Mouse (Mus musculus) thymus, postnatal 36 days (tissue): ENCODE data around the gene Tead3.
A peak's percentile ranks its signal among the peaks of the same experiment; 100 is the strongest.
"Not testable (repeated sequence)": the region's sequence is repeated elsewhere in the genome, so short reads cannot be mapped to it uniquely, and the experiment has no call there.

ENCODE experiments used
- DNase-seq, 2 experiments: peaks; one replicate each; pipeline ENCODE4 v3.0.0; 2022; ENCODE audit warnings: mixed read lengths in 2 of 2

The Tead3 gene

DNA sequence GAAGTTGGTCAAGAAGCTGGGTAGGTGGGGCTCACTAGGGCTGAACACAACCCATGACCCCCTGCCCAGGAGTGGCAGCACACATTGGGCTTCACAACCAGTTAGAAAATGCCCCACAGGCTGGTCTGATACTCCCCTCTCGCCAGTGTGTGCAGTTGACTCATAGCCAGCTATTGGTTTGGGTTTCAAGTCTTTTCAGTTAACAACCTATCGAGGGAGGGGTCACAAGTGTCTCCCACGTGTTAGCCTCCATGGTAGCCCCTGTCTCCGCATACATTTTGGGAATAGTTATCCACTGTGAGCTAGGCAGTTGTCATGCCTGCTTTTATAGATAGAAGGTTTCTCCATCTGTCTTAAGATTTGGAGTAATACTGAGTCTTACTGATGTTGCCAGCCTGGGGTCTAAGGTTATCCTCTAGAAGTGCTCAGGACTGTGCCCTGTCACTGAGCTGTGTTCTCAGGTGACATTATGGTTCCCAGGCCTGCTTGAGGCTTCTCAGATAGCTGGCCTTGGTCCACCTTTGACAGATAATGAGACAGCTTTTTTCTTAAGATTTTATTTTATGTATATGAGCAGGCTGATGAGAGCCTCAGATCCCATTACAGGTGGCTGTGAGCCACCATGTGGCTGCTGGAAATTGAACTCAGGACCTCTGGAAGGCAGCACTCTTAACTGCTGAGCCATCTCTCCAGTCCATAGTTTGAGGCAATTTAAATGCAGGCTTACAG is 20.9 kb downstream of the Tead3 start:
- no peak for DNase-seq

DNA sequence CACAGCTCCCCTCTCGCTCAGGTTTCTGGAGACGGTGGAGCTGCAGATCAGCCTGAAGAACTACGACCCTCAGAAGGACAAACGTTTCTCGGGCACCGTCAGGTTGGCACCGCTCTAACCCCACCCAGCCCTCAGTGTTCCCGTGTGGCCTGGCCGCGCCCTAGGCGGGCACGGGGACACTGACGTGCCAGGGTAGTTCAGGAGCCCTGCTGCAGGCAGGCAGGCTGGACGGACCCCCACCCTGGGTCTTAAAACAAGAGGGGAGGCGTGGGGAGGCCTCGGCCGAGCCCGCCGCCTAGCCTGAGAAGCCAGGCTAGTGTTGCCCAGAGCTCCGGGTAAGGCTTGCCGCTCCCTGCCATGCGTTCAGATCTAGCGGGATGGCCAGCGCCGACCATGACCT is 21.7 kb downstream of the Tead3 start:
- DNase-seq, result no peak

GRCm38 (mm10) chr17:28328366-28328928 is 22.2 kb downstream of the Tead3 start, which contains the start of gene Rpl10a:
Gene Rpl10a (plus strand): TSS chr17:28328471.
- DNase-seq, result peak; percentile 97 to 99

DNA sequence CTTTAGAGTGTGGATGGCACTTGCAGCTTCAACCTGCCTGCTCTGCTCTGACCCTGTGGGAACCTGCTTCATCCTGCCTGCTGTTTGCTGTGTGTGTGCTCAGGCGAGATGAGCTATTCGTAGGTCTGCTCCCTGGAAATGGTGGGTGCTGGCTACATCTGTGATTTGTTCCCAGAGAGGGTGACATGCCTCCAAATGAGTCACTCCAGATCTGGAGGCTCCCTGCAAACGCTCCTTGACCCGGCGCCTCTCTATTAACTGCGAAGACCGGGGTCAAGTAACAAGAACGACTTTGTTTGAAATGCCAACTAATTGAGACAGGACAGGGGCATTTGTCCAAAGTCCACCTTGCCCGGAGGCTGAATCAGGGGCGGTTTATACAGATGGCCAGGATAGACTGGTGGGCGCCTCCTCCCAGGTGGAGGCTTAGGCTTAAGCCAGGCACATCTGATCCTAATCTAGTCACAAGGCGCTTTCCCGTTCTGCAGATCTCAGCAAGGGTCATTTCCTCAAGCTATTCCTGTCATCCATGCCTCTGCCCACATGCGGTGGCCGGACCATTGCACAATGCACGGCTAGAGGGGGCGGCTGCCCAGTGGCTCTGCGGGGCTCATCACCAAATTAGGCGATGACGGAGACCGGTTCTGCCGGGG is 22.8 kb downstream of the Tead3 start:
- DNase-seq, result no peak

DNA sequence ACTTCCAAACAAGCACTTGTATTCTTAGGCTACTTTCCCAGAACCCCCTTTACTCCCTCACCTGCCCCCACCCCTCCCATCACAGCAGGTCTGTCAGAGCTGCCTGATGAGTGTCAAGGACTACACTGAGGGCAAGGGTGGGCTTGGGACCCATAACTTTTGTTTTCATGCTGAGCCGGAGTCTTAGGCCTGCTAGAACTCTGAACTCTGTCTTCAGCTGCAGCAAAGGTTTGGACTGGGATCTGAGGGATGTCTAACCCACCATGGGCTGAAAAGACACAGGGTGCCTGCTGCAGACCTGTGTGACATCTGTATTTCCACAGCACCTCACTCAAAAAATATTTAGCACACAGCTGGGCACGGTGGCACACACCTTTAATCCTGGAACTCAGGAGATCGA is 23.7 kb downstream of the Tead3 start:
- DNase-seq, result no peak

GRCm38 (mm10) chr17:28325751-28326150 is 24.9 kb downstream of the Tead3 start:
- DNase-seq, result no peak

DNA sequence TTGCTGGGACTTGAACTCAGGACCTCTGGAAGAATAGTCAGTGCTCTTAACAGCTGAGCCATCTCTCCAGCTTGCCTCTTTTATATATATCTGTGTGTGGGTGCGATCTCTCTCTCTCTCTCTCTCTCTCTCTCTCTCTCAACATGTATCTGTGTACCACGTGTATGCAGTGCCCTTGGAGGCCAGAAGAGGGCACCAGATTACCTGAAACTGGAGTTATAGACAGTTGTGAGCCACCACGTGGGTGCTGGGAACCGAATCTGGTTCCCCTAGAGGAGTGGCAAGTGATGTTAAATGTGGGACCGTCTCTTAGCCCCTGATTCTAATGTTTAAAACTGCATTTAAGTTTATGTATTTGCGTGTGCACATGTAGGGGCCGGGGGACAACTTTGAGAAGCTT is 26.2 kb downstream of the Tead3 start:
- DNase-seq, result not testable (repeated sequence)

GRCm38 (mm10) chr17:28323786-28324185 is 26.8 kb downstream of the Tead3 start:
- DNase-seq, result no peak

GRCm38 (mm10) chr17:28321700-28322099 is 28.9 kb downstream of the Tead3 start:
- no peak for DNase-seq

- DNase-seq, result no peak
Measured at GRCm38 (mm10) chr17:28317725-28318124, 32.9 kb downstream of the Tead3 start.

GRCm38 (mm10) chr17:28317091-28317490 is 33.5 kb downstream of the Tead3 start:
- no peak for DNase-seq

- no peak for DNase-seq
Measured at GRCm38 (mm10) chr17:28316476-28316875, 34.1 kb downstream of the Tead3 start.

GRCm38 (mm10) chr17:28315611-28316160 is 34.9 kb downstream of the Tead3 start:
- DNase-seq, result no peak

- DNase-seq, result no peak
Measured at GRCm38 (mm10) chr17:28313880-28314225, 36.8 kb downstream of the Tead3 start.

DNA sequence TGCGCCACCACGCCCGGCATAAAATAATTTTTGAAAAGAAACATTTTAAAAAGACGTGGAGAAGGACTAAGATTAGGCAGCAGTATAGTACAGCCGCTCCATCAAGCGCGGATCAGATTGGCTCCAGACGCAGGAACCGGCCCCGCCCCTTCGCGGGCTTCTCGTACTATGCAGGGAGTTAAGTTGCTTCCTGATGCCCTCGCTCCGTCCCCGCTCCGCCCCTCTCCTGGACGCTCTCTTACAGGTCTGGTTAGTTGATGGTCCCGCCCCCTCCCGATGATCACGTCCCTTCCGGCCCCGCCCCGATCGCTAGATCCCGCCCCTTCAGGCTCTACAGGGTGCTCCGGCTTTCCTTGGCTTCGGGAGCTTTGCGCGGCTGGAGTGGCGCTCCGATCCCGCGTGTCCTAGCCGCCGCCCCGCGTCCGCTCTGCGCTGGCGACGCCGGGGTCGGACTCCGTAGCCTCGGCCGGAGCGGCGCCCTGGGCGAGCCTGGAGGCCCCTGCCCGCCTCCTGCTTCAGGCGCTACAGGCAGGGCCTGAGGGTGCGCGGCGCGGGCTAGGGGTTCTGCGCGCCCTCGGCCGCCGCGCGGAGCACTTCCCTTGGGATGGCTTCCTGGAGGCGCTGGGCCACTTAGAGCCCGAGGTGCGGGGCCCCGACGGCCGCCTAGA is 37.3 kb downstream of the Tead3 start, which contains the start of gene Fance:
TSS of gene Fance (plus strand) at position 308 of the 668 bp plus-strand sequence.
- peak; percentile 94 to 97 for DNase-seq

DNA sequence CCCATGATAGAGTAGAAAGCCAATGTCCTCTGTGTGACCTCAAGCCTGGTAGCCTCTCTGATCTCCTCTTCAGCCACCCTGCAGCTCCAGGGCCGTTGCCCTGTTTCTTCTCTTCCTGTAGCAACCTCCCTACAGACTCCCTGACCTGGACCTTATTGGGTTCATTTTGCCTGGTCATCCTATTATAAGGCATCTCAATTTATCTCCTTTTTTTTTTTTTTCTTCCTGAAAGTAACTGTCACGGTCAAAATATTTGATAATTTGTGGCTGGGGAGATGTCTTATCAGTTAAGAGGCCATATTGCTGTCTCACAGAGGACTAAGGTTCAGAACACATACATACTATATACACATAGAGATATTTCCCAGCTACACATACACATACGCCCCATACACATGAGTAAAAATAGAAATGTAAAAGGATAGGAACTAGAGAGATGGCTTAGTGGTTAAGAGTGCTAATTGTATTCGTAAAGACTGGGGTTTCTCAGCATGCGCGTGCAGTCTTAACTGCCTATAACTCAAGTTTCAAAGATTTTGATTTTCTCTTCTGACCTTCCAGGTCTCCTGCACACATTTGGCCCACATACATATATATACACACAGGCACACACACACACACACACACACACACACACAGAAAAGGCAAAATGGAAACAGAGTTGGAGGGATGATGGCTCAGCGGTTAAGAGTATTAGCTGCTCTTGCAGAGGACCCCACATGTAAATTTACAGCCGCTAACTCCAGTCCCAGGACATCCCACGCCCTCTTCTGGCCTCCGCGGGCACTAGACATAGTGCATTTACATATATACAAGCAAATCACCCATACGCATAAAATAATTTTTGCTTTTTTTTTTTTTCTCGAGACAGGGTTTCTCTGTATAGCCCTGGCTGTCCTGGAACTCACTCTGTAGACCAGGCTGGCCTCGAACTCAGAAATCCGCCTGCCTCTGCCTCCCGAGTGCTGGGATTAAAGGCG is 38.1 kb downstream of the Tead3 start:
- DNase-seq, result peak; percentile 52 to 59

DNA sequence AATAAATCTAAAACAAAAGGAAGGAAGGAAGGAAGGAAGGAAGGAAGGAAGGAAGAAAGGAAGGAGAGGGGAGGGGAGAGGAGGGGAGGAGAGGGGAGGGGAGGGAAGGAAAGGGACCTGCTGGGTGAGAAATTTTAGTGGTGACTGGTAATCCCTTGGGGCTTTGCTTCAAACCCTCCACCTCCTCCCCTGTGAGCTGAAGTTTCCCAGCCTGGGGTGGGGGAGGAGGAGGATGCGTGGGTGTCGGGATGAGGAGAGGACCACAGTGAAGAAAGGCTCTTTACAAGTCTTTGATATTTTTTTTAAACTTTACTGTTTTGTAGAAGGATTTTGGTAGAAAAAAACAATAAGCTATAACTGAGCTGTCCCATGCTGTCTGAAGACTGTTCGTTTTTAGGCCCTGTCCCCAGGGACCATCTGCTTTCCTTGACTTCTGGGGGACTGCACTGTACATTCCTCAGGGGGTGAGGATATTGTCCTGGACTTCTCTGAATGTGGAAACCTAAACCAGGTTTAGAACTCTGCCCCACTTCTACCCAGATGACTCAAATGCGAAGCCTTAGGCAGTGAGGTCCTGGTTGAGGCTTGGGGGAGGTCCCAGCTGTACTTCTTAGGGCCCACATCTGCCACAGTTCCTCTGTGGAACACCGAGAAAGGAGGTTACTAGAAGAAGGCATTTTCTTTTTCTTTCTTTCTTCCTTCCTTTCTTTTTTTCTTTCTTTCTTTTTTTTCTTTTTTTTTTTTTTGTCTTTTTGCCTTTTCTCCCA is 39.1 kb downstream of the Tead3 start:
- no peak for DNase-seq

- no peak for DNase-seq
Measured at GRCm38 (mm10) chr17:28310831-28311230, 39.8 kb downstream of the Tead3 start.

DNA sequence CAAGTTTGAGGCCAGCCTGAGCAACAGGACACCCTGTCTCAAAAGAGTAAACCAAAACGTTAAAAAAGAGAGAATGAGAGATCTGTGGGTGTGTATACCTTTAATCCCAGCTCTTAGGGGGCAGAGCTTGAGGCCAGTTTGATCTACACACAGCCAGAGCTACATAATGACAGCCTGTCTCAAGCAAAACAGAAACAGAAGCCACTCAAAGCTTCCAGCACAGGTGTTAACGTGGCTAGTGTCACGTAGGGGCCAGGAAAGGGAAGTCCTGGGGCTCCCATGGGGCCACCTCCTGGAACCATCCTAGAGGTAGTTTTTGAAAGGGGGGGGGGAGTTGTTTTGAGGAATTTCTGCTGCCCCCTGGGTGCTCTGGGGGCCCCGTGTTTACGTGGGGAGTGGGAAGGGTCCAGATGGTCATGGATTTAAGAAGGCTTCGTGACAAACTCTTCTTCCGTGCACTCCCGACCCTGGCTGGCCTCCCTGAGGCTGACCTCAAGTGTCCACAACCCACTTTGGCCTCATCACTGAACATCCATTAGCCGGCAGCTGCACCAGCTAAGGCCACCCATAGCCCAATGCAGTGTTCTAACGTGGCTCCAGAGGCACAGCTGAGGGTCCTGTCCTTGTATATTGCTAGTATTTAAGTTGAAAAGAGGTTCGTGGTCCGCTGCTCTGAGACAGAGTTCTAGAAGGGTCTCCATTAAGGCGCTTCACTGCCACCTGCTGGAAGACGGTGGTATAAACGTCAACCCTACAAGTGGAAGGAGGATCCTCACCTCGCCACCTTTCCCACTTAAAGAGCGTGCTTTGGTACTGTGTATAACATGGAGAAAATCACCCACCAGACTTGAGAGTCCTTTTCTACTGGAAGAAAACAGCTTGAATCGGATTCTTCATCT is 42.1 kb downstream of the Tead3 start:
- peak; percentile 84 to 89 for DNase-seq

DNA sequence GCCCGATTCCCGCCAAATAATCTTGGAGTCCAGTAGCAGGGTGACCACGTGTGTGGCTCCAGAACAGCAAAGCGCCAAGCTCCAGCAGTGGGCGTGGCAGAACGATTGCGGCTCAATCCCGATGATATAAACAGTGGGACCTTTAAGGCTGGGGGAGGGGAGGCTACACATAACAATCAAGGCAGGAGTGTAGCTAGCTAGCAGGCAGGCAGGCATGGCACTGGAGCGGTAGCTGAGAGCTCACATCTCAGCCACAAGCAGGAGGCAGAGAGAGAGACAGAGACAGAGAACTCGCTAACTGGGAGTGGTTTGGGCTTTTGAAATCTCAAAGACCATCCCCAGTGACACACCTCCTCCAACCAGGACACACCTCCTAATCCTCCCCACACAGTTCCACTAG is 45.4 kb downstream of the Tead3 start:
- no peak for DNase-seq
